Mouse (Mus musculus): ENCODE measurements around the gene Myo16. TPM values are rescaled to one million over a fixed set of nuclear protein-coding genes. Genes with fewer than 3 reads are reported as not detected.

Myo16 gene
- polyA plus RNA-seq, 1 experiment from 2014 or later, result 0.27 TPM

GRCm38 (mm10) chr8:10151692-10152247 is 1.9 kb upstream of the Myo16 start:
- ATAC-seq (ENCODE audit: low FRiP score, low TSS enrichment), result no peak
- H3K9ac ChIP-seq (ENCODE audit: low read depth, low read length), result no peak overlapping the region
- no peaks in the 10 kb centered on the region for H3K9me3 ChIP-seq (ENCODE audit: control insufficient read depth, low read length)
- H3K36me3 ChIP-seq (ENCODE audit: control insufficient read depth, insufficient read depth, low read length), result no peaks in the 10 kb centered on the region
- no peak overlapping the region for H3K27ac ChIP-seq (ENCODE audit: low read depth, low read length)
- H3K4me3 ChIP-seq (ENCODE audit: low read length), result no peak overlapping the region
- 88% methylated on average over 6 of the region's 6 CpGs for WGBS
- peaks cover 8% of the 10 kb centered on the region for H3K27me3 ChIP-seq (ENCODE audit: control insufficient read depth, insufficient read depth, low read length)
- no peaks in the 10 kb centered on the region for H3K4me1 ChIP-seq (ENCODE audit: control insufficient read depth, insufficient read depth, low read length)
- no peak overlapping the region for H3K4me2 ChIP-seq (replicated peaks; ENCODE audit: low read depth, low read length)

GRCm38 (mm10) chr8:10154439-10154745 is 681 bp downstream of the Myo16 start:
- peaks cover 8% of the 10 kb centered on the region for H3K27me3 ChIP-seq (ENCODE audit: control insufficient read depth, insufficient read depth, low read length)
- no peaks in the 10 kb centered on the region for H3K4me1 ChIP-seq (ENCODE audit: control insufficient read depth, insufficient read depth, low read length)
- WGBS, result 15% methylated on average over 4 of the region's 4 CpGs
- no peaks in the 10 kb centered on the region for H3K9me3 ChIP-seq (ENCODE audit: control insufficient read depth, low read length)
- H3K36me3 ChIP-seq (ENCODE audit: control insufficient read depth, insufficient read depth, low read length), result no peaks in the 10 kb centered on the region
- peak overlapping the region; percentile 89 for H3K4me2 ChIP-seq (replicated peaks; ENCODE audit: low read depth, low read length)
- H3K9ac ChIP-seq (ENCODE audit: low read depth, low read length), result no peak overlapping the region
- H3K4me3 ChIP-seq (ENCODE audit: low read length), result peak overlapping the region; percentile 62
- H3K27ac ChIP-seq (ENCODE audit: low read depth, low read length), result no peak overlapping the region
- no peak for ATAC-seq (ENCODE audit: low FRiP score, low TSS enrichment)

DNA sequence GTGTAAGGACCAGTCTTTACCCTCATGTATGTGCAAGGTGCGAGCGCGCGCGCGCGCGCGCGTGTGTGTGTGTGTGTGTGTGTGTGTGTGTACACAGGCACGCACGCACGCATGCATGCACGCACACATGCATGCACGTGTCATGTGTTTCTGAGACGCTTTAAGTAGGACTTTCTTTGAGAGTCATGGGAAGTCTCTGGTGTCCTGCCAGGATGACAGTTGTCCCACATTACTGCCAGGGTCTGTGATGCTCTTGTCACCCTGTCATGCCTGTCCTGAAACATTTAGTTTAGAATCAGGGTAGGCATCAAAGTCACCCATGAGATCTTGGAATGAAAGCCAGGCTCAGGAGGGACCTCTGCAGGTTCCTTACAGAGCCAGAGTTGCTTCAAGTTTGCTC is 1.4 kb downstream of the Myo16 start:
- ATAC-seq (ENCODE audit: low FRiP score, low TSS enrichment), result no peak
- Histone ChIP-seq H3K4me1 (ENCODE audit: control insufficient read depth, insufficient read depth, low read length) (no peaks in the 10 kb centered on the region), H3K27me3 (ENCODE audit: control insufficient read depth, insufficient read depth, low read length) (peaks cover 8% of the 10 kb centered on the region), H3K36me3 (ENCODE audit: control insufficient read depth, insufficient read depth, low read length) (no peaks in the 10 kb centered on the region), H3K4me3 (ENCODE audit: low read length) (no peak overlapping the region), H3K9ac (ENCODE audit: low read depth, low read length) (no peak overlapping the region), H3K4me2 (replicated peaks; ENCODE audit: low read depth, low read length) (no peak overlapping the region), H3K27ac (ENCODE audit: low read depth, low read length) (no peak overlapping the region), H3K9me3 (ENCODE audit: control insufficient read depth, low read length) (no peaks in the 10 kb centered on the region)
- 97% methylated on average over 16 of the region's 16 CpGs for WGBS

GRCm38 (mm10) chr8:10161106-10161505 is 7.4 kb downstream of the Myo16 start:
- Histone ChIP-seq H3K36me3 (ENCODE audit: control insufficient read depth, insufficient read depth, low read length) (no peaks in the 10 kb centered on the region), H3K27me3 (ENCODE audit: control insufficient read depth, insufficient read depth, low read length) (no peaks in the 10 kb centered on the region), H3K27ac (ENCODE audit: low read depth, low read length) (no peak overlapping the region), H3K9me3 (ENCODE audit: control insufficient read depth, low read length) (no peaks in the 10 kb centered on the region), H3K9ac (ENCODE audit: low read depth, low read length) (no peak overlapping the region), H3K4me3 (ENCODE audit: low read length) (no peak overlapping the region), H3K4me2 (replicated peaks; ENCODE audit: low read depth, low read length) (no peak overlapping the region), H3K4me1 (ENCODE audit: control insufficient read depth, insufficient read depth, low read length) (no peaks in the 10 kb centered on the region)
- 86% methylated on average over 3 of the region's 3 CpGs for WGBS
- no peak for ATAC-seq (ENCODE audit: low FRiP score, low TSS enrichment)

DNA sequence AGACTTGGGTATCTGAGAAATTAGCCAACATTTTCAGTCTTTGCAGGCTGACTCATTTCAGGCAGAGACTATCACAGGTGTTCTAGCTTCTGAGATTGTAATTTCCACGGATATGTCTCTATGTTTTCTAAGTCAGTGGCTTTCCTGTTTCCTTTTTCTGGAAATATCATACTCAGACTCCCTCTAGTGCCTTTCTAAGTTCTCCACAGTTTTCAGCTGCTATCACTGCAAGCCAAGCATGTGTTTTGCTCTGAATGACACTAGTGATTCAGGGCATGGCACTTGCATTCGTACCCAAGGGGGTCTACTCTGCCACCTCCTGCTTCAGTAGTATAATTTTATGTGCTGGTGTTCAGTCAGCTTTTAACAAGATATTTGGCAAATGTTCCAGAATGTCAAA is 11.2 kb downstream of the Myo16 start:
- Histone ChIP-seq H3K9ac (ENCODE audit: low read depth, low read length) (no peak overlapping the region), H3K4me1 (ENCODE audit: control insufficient read depth, insufficient read depth, low read length) (no peaks in the 10 kb centered on the region), H3K27ac (ENCODE audit: low read depth, low read length) (no peak overlapping the region), H3K9me3 (ENCODE audit: control insufficient read depth, low read length) (no peaks in the 10 kb centered on the region), H3K27me3 (ENCODE audit: control insufficient read depth, insufficient read depth, low read length) (no peaks in the 10 kb centered on the region), H3K4me3 (ENCODE audit: low read length) (no peak overlapping the region), H3K4me2 (replicated peaks; ENCODE audit: low read depth, low read length) (no peak overlapping the region), H3K36me3 (ENCODE audit: control insufficient read depth, insufficient read depth, low read length) (no peaks in the 10 kb centered on the region)
- ATAC-seq (ENCODE audit: low FRiP score, low TSS enrichment), result no peak
- 54% methylated on average over 2 of the region's 2 CpGs for WGBS

- H3K9me3 ChIP-seq (ENCODE audit: control insufficient read depth, low read length), result no peaks in the 10 kb centered on the region
- no peak for ATAC-seq (ENCODE audit: low FRiP score, low TSS enrichment)
Measured at GRCm38 (mm10) chr8:10168326-10168725, 14.6 kb downstream of the Myo16 start.

GRCm38 (mm10) chr8:10169894-10170293 is 16.2 kb downstream of the Myo16 start:
- ATAC-seq (ENCODE audit: low FRiP score, low TSS enrichment), result no peak
- H3K9me3 ChIP-seq (ENCODE audit: control insufficient read depth, low read length), result no peaks in the 10 kb centered on the region
- H3K4me2 ChIP-seq (replicated peaks; ENCODE audit: low read depth, low read length), result no peak overlapping the region
- no peak overlapping the region for H3K4me3 ChIP-seq (ENCODE audit: low read length)
- no peaks in the 10 kb centered on the region for H3K36me3 ChIP-seq (ENCODE audit: control insufficient read depth, insufficient read depth, low read length)
- H3K27me3 ChIP-seq (ENCODE audit: control insufficient read depth, insufficient read depth, low read length), result no peaks in the 10 kb centered on the region
- H3K27ac ChIP-seq (ENCODE audit: low read depth, low read length), result no peak overlapping the region
- H3K9ac ChIP-seq (ENCODE audit: low read depth, low read length), result no peak overlapping the region
- WGBS, result 68% methylated on average over 3 of the region's 3 CpGs
- H3K4me1 ChIP-seq (ENCODE audit: control insufficient read depth, insufficient read depth, low read length), result no peaks in the 10 kb centered on the region

More at GRCm38 (mm10) chr8:10168326-10168725, 14.6 kb downstream of the Myo16 start:
- H3K4me1 ChIP-seq (ENCODE audit: control insufficient read depth, insufficient read depth, low read length), result no peaks in the 10 kb centered on the region
- H3K36me3 ChIP-seq (ENCODE audit: control insufficient read depth, insufficient read depth, low read length), result no peaks in the 10 kb centered on the region
- H3K4me2 ChIP-seq (replicated peaks; ENCODE audit: low read depth, low read length), result no peak overlapping the region
- WGBS, result 72% methylated on average over 4 of the region's 4 CpGs
- H3K4me3 ChIP-seq (ENCODE audit: low read length), result no peak overlapping the region
- H3K9ac ChIP-seq (ENCODE audit: low read depth, low read length), result no peak overlapping the region
- H3K27ac ChIP-seq (ENCODE audit: low read depth, low read length), result no peak overlapping the region
- no peaks in the 10 kb centered on the region for H3K27me3 ChIP-seq (ENCODE audit: control insufficient read depth, insufficient read depth, low read length)

DNA sequence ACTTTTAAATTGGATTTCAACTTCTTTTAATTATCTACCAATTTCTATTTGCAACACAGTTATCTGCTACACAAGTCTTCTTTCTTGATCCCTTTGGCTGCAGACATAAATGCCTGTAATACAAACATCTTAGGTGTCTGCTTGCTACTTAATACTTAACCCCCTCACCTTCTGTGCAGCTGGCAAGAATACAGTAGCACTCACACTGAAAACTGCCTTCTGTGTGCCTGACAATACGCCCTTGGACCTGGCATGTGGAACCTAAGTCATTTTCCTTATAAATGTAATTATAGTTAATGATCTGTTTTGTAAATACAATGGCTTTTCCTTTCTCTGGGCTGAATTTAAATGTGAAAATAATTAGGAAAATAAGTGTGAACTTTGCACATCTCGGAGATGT is 17.6 kb downstream of the Myo16 start:
- H3K4me3 ChIP-seq (ENCODE audit: low read length), result no peak overlapping the region
- H3K4me2 ChIP-seq (replicated peaks; ENCODE audit: low read depth, low read length), result no peak overlapping the region
- H3K9ac ChIP-seq (ENCODE audit: low read depth, low read length), result no peak overlapping the region
- no peaks in the 10 kb centered on the region for H3K36me3 ChIP-seq (ENCODE audit: control insufficient read depth, insufficient read depth, low read length)
- H3K4me1 ChIP-seq (ENCODE audit: control insufficient read depth, insufficient read depth, low read length), result no peaks in the 10 kb centered on the region
- no peak overlapping the region for H3K27ac ChIP-seq (ENCODE audit: low read depth, low read length)
- 66% methylated on average over 2 of the region's 2 CpGs for WGBS
- no peaks in the 10 kb centered on the region for H3K9me3 ChIP-seq (ENCODE audit: control insufficient read depth, low read length)
- no peak for ATAC-seq (ENCODE audit: low FRiP score, low TSS enrichment)
- no peaks in the 10 kb centered on the region for H3K27me3 ChIP-seq (ENCODE audit: control insufficient read depth, insufficient read depth, low read length)

GRCm38 (mm10) chr8:10172278-10172677 is 18.6 kb downstream of the Myo16 start:
- H3K27me3 ChIP-seq (ENCODE audit: control insufficient read depth, insufficient read depth, low read length), result no peaks in the 10 kb centered on the region
- WGBS, result 93% methylated on average over 3 of the region's 3 CpGs
- H3K4me3 ChIP-seq (ENCODE audit: low read length), result no peak overlapping the region
- H3K4me2 ChIP-seq (replicated peaks; ENCODE audit: low read depth, low read length), result no peak overlapping the region
- H3K36me3 ChIP-seq (ENCODE audit: control insufficient read depth, insufficient read depth, low read length), result no peaks in the 10 kb centered on the region
- no peak for ATAC-seq (ENCODE audit: low FRiP score, low TSS enrichment)
- no peak overlapping the region for H3K9ac ChIP-seq (ENCODE audit: low read depth, low read length)
- no peak overlapping the region for H3K27ac ChIP-seq (ENCODE audit: low read depth, low read length)
- no peaks in the 10 kb centered on the region for H3K9me3 ChIP-seq (ENCODE audit: control insufficient read depth, low read length)
- H3K4me1 ChIP-seq (ENCODE audit: control insufficient read depth, insufficient read depth, low read length), result no peaks in the 10 kb centered on the region

Data from kidney, embryonic 14.5 days (tissue).